Comparison of ENCODE assay signal across 9 mouse cellular contexts in the genomic region with DNA sequence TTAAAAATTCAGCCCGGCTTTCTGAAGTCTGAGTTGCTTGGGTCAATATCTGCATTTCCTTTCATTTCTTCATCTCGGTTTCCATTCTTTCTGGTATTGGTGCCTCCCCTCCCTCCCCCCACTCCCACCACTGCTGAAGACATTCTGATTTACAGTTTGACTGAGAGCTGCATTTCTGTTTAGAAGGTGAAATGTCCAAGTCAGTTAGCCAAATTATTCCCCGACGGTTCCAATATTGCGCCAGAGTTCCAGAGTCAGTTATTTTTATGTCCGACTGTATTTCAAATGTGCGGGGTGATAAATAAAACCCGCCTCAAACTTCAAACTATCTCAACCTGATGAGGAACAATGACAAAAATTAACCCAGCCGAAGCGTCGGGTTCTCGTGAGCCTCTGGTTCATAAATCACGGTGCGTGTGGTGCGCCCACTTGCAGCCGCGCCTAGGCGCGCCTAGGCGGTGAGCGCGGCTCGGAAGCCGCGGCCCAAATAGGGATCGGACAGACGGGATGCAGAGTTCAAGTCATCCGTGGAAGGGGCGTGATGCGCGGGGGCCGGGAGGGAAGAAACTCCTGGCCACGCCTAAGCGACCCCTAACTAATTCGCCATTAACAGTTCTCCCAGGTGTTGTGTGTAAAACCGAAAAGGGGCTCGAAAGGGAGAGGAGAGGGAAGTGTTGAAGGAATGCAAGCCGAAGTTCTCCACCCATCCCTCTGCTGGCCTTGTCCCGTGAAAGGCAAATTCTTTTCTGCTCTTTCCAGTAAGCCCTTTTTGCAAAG. TPM values are rescaled to one million over a fixed set of nuclear protein-coding genes. Genes with fewer than 3 reads are reported as not detected.
DNase-seq lines count a peak whose midpoint lies in the region; ATAC-seq lines count a peak whose summit lies in the region.
"Had no signal": no experiment of that assay in that cellular context is flagged by ENCODE, and none has a peak within 500 bp of the region (broad histone marks: within the 10 kb centered on the region; RNA-seq: fewer than 3 reads in every experiment).

No protein-coding gene starts in this region.

- no peak for ATAC-seq in liver, embryonic 11.5 days (replicated peaks; ENCODE audit: low FRiP score)
- ATAC-seq in embryonic facial prominence, embryonic 12.5 days (ENCODE audit: insufficient number of reproducible peaks, insufficient read depth, low FRiP score, low TSS enrichment) = no peak
- no peak for ATAC-seq in hindbrain, embryonic 12.5 days (ENCODE audit: low FRiP score)
- no peak for ATAC-seq in neural tube, embryonic 13.5 days (ENCODE audit: low read depth)

- H3K4me2 ChIP-seq in liver, embryonic 11.5 days = peak overlapping the region; percentile 46
- peak overlapping the region; percentile 51 for H3K4me2 ChIP-seq in embryonic facial prominence, embryonic 12.5 days (replicated peaks)
- peak overlapping the region; percentile 44 for H3K4me2 ChIP-seq in hindbrain, embryonic 12.5 days (replicated peaks)
- peak overlapping the region; percentile 41 for H3K4me2 ChIP-seq in neural tube, embryonic 13.5 days

- H3K27ac ChIP-seq in liver, embryonic 11.5 days (ENCODE audit: low read depth, low read length) = no peak overlapping the region
- no peak overlapping the region for H3K27ac ChIP-seq in embryonic facial prominence, embryonic 12.5 days
- no peak overlapping the region for H3K27ac ChIP-seq in hindbrain, embryonic 12.5 days
- no peak overlapping the region for H3K27ac ChIP-seq in neural tube, embryonic 13.5 days (replicated peaks)

- no peaks in the 10 kb centered on the region for H3K36me3 ChIP-seq in liver, embryonic 11.5 days (ENCODE audit: control insufficient read depth, insufficient read depth, low read length)
- no peaks in the 10 kb centered on the region for H3K36me3 ChIP-seq in embryonic facial prominence, embryonic 12.5 days
- H3K36me3 ChIP-seq in hindbrain, embryonic 12.5 days = no peaks in the 10 kb centered on the region
- H3K36me3 ChIP-seq in neural tube, embryonic 13.5 days = no peaks in the 10 kb centered on the region

- peaks cover 82% of the 10 kb centered on the region for H3K27me3 ChIP-seq in liver, embryonic 11.5 days (replicated peaks; ENCODE audit: control insufficient read depth, insufficient read depth, low read length)
- H3K27me3 ChIP-seq in embryonic facial prominence, embryonic 12.5 days = peaks cover 68% of the 10 kb centered on the region
- H3K27me3 ChIP-seq in hindbrain, embryonic 12.5 days = peaks cover 85% of the 10 kb centered on the region
- peaks cover 97% of the 10 kb centered on the region for H3K27me3 ChIP-seq in neural tube, embryonic 13.5 days

- H3K9me3 ChIP-seq in liver, embryonic 11.5 days (ENCODE audit: control insufficient read depth, low read length) = no peaks in the 10 kb centered on the region
- no peaks in the 10 kb centered on the region for H3K9me3 ChIP-seq in embryonic facial prominence, embryonic 12.5 days
- H3K9me3 ChIP-seq in hindbrain, embryonic 12.5 days (replicated peaks) = no peaks in the 10 kb centered on the region
- no peaks in the 10 kb centered on the region for H3K9me3 ChIP-seq in neural tube, embryonic 13.5 days

- 1% methylated on average over 39 of the region's 39 CpGs for WGBS in liver, embryonic 11.5 days
- WGBS in embryonic facial prominence, embryonic 12.5 days = under 1% methylated on average over 39 of the region's 39 CpGs
- WGBS in hindbrain, embryonic 12.5 days = under 1% methylated on average over 38 of the region's 39 CpGs
- under 1% methylated on average over 39 of the region's 39 CpGs for WGBS in neural tube, embryonic 13.5 days

- no peak for DNase-seq in liver, embryonic 11.5 days (ENCODE audit: low spot score)
- DNase-seq in liver = no peak
- no peak for DNase-seq in right cerebral cortex, postnatal 25 days
- DNase-seq in frontal cortex, adult 2 months (ENCODE audit: extremely low spot score in 1 of 2, low spot score in 1 of 2) = no peak
- DNase-seq in T-cell, adult 2 months (ENCODE audit: low spot score) = no peak
- DNase-seq: gastrocnemius, postnatal 25 days had no signal

- H3K4me3 ChIP-seq in liver, embryonic 11.5 days (ENCODE audit: low read depth, low read length) = no peak overlapping the region
- H3K4me3 ChIP-seq in embryonic facial prominence, embryonic 12.5 days = peak overlapping the region; percentile 31; the same call in 1 of the 2 replicates
- peak overlapping the region; percentile 20 for H3K4me3 ChIP-seq in hindbrain, embryonic 12.5 days
- peak overlapping the region; percentile 10 for H3K4me3 ChIP-seq in neural tube, embryonic 13.5 days

- H3K9ac ChIP-seq in liver, embryonic 11.5 days (ENCODE audit: low read depth, low read length) = no peak overlapping the region
- no peak overlapping the region for H3K9ac ChIP-seq in embryonic facial prominence, embryonic 12.5 days
- H3K9ac ChIP-seq in hindbrain, embryonic 12.5 days = no peak overlapping the region
- H3K9ac ChIP-seq in neural tube, embryonic 13.5 days = no peak overlapping the region

- no peaks in the 10 kb centered on the region for H3K4me1 ChIP-seq in liver, embryonic 11.5 days (replicated peaks; ENCODE audit: control insufficient read depth, insufficient read depth, low read length)
- peaks cover 24% of the 10 kb centered on the region; the same call in 1 of the 2 replicates for H3K4me1 ChIP-seq in embryonic facial prominence, embryonic 12.5 days
- H3K4me1 ChIP-seq in hindbrain, embryonic 12.5 days = peaks cover 12% of the 10 kb centered on the region
- H3K4me1 ChIP-seq in neural tube, embryonic 13.5 days (replicated peaks) = peaks cover 19% of the 10 kb centered on the region

RNA-seq across cellular contexts. Expression of gene Tbx18, which starts 7.9 kb away (rescaled TPM):
- 0.88 and 1.6 TPM in 2 replicates for polyA plus RNA-seq in liver, embryonic 11.5 days (2014; fragmentation: Nextera tagmentation; extraction: Ambion mirVana)
- polyA plus RNA-seq in embryonic facial prominence, embryonic 12.5 days (2016; fragmentation: Nextera tagmentation; extraction: Ambion mirVana) = 8.8 and 10.0 TPM in 2 replicates
- 4.1 and 6.2 TPM in 2 replicates for polyA plus RNA-seq in hindbrain, embryonic 12.5 days (2016; fragmentation: Nextera tagmentation; extraction: Ambion mirVana)
- polyA plus RNA-seq in neural tube, embryonic 13.5 days (2015; fragmentation: Nextera tagmentation; extraction: Ambion mirVana) = 1.8 and 1.9 TPM in 2 replicates
- polyA plus RNA-seq in frontal cortex, adult 2 months (2012; rRNA removed) = 1.3 and 2.3 TPM in 2 replicates
